Mouse (Mus musculus): ENCODE measurements around the gene Ercc2.

Ercc2 gene

DNA sequence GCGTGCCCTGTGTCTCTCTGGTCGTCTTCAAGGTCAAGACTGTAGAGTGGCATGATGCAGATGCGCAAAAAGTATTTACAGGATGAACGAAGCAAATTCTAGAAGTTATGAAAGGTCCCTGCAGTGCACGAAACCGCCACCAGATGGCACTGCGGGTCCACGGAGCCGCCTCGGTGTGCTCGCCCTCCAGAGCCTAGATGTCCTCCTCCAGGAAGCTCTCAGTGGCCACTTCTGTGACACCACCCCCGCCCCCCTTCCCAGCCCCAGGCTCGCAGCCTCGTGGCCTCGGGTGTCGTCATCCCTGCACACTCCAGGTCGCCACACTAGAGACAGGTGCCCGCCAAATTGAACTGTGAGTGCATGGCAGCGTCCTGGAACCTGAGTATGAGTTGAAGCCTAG lies 23.6 kb downstream of the Ercc2 start:
- DNase-seq (ENCODE audit: low spot score) = peak; percentile 88

DNA sequence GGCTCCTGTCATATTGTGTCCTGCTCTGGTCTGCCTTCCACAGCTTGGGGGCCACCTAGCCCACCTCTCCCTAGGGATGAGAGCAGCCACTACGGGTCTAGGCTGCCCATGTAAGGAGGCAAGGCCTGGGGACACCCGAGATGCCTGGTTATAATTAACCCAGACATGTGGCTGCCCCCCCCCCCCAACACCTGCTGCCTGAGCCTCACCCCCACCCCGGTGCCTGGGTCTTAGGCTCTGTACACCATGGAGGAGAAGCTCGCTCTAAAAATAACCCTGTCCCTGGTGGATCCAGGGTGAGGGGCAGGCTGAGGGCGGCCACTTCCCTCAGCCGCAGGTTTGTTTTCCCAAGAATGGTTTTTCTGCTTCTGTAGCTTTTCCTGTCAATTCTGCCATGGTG lies 27.9 kb downstream of the Ercc2 start:
- DNase-seq (ENCODE audit: low spot score) = no peak

DNA sequence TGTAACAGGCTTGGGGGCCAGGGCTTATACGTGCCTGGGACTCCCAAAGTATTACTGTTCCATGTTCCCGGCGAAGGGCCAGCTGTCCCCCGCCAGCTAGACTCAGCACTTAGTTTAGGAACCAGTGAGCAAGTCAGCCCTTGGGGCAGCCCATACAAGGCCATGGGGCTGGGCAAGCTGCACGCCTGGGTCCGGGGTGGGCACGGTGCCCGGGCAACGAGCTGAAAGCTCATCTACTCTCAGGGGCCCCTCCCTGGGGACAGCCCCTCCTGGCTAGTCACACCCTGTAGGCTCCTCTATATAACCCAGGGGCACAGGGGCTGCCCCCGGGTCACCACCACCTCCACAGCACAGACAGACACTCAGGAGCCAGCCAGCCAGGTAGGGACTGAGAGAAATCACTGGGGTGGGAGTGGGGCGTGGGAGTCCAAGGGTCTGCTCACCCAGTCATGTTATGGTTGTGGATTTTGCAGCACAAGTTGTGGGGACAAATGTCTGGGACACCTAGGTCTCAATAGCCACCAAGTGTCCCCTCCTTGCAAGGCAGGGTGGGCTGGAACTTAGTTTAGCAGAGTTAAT lies 29.0 kb downstream of the Ercc2 start:
- DNase-seq (ENCODE audit: low spot score) = no peak

- DNase-seq (ENCODE audit: low spot score) = no peak
Measured at GRCm38 (mm10) chr7:19411783-19412182, 30.0 kb downstream of the Ercc2 start.

DNA sequence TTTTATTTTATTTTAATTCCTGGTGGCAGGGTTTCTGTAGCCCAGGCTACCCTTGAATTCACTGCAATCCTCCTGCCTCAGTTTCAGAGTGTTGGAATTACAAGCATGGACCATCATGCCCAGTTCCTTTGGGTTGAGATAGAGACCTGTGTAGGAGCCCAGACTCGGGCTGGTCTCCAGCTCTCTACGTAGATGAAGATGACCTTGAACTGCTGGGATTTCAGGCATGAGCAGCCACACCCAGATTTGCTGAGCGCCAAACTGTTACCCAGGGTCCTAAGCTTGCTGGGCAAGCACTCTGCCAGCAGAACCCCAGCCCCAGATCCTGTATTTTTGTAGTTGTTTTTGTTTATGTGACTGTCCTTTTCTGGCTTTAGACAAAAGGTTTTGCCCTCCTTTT lies 31.7 kb downstream of the Ercc2 start:
- DNase-seq (ENCODE audit: low spot score) = no peak

- no peak for DNase-seq (ENCODE audit: low spot score)
Measured at GRCm38 (mm10) chr7:19416590-19416989, 34.8 kb downstream of the Ercc2 start.

DNA sequence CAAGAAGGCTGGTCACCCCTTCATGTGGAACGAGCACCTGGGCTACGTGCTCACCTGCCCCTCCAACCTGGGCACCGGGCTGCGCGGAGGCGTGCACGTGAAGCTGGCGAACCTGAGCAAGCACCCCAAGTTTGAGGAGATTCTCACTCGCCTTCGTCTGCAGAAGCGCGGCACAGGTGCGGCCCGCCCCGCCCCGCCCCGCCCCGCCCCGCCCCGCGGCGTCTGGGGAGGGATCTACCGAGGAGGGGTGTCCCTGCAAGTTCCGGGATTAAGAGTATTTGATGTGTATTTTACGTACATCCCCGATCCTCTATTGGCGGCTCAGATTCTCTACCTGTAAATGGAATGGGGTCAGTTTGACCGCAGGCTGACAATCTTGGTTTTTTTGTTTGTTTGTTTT lies 38.3 kb downstream of the Ercc2 start:
- no peak for DNase-seq (ENCODE audit: low spot score)

GRCm38 (mm10) chr7:19420821-19421636 lies 39.2 kb downstream of the Ercc2 start:
- DNase-seq (ENCODE audit: low spot score) = peak; percentile 94

DNA sequence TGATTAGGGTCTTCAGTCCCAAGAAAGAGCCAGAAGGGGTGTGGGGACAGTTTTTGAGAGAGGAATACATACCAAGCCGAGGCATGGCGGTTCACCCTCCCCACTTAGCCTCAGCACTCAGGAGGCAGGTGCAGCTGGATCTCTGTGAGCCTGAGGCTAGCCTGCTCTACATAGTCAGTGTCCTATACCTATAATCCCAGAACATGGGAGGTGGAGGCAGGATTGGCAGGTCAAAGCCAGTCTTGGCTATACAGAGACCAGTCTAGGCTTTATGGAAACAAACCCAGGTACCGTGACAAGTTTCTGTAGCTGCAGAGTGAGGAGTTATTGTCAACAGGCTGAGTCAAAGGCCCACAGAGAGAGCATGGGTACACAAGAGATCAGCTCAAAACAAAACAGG lies 41.3 kb downstream of the Ercc2 start:
- no peak for DNase-seq (ENCODE audit: low spot score)

- no peak for DNase-seq (ENCODE audit: low spot score)
Measured at GRCm38 (mm10) chr7:19424051-19424450, 42.2 kb downstream of the Ercc2 start.

DNA sequence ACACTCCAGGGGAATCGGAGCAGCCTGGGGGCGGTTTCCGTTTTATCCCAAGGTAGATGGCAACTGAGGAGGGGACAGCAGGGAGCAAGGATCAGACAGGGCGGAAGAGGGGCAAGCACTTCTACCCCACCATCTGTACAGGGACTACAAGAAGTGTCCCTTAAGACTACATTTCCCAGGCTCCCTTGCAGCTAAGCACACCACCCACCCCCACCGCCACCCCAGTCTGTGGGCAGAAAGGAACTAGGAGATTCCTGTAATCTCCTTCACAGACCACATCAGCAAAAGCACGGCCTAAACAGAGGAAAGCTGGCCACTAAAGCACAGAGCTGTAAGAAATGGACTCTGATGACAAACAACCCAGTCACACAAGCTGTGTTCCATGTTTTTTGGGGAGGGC lies 44.5 kb downstream of the Ercc2 start:
- DNase-seq (ENCODE audit: low spot score) = no peak

- DNase-seq (ENCODE audit: low spot score) = no peak
Measured at GRCm38 (mm10) chr7:19426888-19427287, 45.1 kb downstream of the Ercc2 start.

DNA sequence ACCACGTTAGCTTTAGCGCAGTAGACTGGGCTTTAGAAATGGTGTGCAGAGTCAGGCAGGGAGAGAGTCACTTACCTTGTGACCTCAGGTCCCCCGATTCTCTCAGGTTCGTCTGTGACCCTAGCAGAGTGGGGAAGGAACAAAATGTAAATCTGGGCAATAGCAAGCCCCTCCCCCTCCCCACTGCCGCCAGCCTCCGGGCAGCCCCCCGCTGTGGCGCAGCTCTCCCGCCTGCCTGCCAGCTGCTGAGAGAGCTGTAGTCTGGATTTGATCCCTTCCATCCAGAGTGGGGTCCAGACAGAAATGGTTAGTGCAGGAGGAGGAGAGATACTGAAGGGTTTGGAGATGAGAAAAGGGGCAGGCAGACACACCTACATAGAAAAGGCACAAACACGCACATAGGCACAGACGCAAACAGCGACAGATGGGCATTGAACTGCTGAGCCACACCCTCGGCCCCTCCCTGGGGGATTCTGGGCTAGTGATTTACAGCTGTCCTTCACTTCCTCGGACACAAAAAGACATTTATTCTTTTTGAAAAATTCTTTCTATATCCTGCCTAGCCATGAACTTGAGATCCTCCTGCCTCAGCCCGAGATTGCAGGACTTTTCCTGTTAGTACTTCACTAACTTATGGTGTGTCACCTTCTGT lies 46.3 kb downstream of the Ercc2 start:
- DNase-seq (ENCODE audit: low spot score) = no peak

DNA sequence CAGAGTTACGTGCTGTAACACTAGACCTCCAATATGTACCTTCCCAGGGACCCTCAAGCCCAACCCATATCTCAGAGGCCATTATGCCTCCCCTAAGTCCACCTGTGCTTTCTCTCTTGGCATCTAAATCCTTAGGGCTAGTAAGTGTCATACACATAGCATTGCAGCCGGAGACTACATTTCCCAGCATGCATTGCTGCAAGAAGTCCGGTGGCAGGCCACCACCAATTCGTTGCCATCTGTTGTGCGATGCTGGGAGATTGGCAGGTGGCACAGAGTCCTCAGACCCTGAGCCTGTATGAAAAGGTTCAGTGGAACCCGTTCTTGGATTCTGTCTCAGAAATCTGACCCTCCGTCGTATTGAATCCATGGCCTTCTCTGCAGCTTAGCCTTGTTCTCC lies 47.9 kb downstream of the Ercc2 start:
- DNase-seq (ENCODE audit: low spot score) = no peak

DNA sequence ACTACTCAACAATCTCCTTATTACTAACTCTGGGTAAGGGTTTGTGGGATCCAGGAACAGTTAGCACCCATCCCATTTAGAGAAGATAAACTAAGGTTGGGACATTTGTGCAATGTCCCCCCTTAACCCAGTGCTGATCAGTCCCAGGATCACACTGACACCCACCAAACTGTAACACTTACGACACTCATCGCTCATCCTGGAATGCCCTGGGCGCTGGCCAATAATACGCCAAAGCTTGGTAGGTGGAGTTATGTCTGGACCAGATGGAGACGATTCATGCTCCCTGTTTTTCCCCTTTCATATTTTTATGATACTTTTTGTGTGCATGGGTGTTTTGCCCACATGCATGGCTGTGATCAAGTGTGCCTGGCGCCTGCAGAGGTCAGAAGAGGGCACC lies 48.6 kb downstream of the Ercc2 start:
- DNase-seq (ENCODE audit: low spot score) = no peak

DNA sequence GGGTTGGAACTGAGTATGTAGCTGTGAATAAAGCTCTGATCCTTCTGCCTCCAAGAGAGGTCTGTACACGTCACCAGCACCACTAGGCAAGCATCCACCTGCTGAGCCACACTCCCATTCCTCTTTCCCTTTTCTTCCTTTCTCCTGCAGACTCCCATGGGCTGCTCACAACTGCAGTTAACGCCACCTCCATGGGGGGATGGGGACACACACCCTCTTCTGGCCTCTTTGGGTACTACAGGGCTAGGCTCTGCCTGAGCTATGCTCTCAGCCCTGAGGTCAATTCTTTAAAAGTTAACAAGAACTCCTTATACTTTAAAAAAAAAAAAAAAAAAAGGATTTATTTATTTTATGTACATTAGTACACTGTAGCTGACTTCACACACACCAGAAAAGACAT lies 50.7 kb downstream of the Ercc2 start:
- no peak for DNase-seq (ENCODE audit: low spot score)

- DNase-seq (ENCODE audit: low spot score) = no peak
Measured at GRCm38 (mm10) chr7:19436276-19436675, 54.5 kb downstream of the Ercc2 start.

- no peak for DNase-seq (ENCODE audit: low spot score)
Measured at GRCm38 (mm10) chr7:19437048-19437447, 55.2 kb downstream of the Ercc2 start.

GRCm38 (mm10) chr7:19441448-19442091 lies 59.8 kb downstream of the Ercc2 start:
- DNase-seq (ENCODE audit: low spot score) = no peak

GRCm38 (mm10) chr7:19443344-19443743 lies 61.5 kb downstream of the Ercc2 start:
- DNase-seq (ENCODE audit: low spot score) = peak; percentile 89

- DNase-seq (ENCODE audit: low spot score) = no peak
Measured at GRCm38 (mm10) chr7:19444801-19445200, 63.0 kb downstream of the Ercc2 start.

Data from embryo, embryonic 10.5 days (tissue).